Mouse (Mus musculus): ENCODE measurements around the gene Cyp2s1. TPM values are rescaled to one million over a fixed set of nuclear protein-coding genes. Genes with fewer than 3 reads are reported as not detected.

Cyp2s1 gene
- total RNA-seq, 2 experiments from 2014 or later = 5.4 to 6.1 TPM

Small RNA genes within 50 kb of the gene (microRNA-seq; reads per million reads assigned to microRNA genes)
- 0 reads per million in 2 experiments for gene Gm24865

Other genes with a start within 250 kb of the Cyp2s1 start
- under 1 TPM in 1 of 2 experiments, not detected in 1; 0.53 TPM for gene Erich4, start 201.0 kb downstream of the Cyp2s1 start, total RNA-seq (2021)
- gene Dmac2, start 197.5 kb downstream of the Cyp2s1 start, total RNA-seq (2021) = 10 to 100 TPM; 55.5 to 60.6 TPM
- gene B3gnt8, start 190.3 kb downstream of the Cyp2s1 start, total RNA-seq (2021) = 1 to 10 TPM; 4.9 to 5.8 TPM
- 100 to 1,000 TPM; 132 to 146 TPM for gene Bckdha, start 157.9 kb downstream of the Cyp2s1 start, total RNA-seq (2021)
- 10 to 100 TPM; 16.9 to 17.2 TPM for gene Exosc5, start 157.7 kb downstream of the Cyp2s1 start, total RNA-seq (2021)
- gene Tmem91, start 141.7 kb downstream of the Cyp2s1 start, total RNA-seq (2021) = under 1 TPM in 1 of 2 experiments, not detected in 1; 0.37 TPM
- gene B9d2, start 136.1 kb downstream of the Cyp2s1 start, total RNA-seq (2021) = 10 to 100 TPM; 11.0 to 11.3 TPM
- gene Tgfb1, start 129.9 kb downstream of the Cyp2s1 start, total RNA-seq (2021) = 10 to 100 TPM; 31.7 to 36.1 TPM
- gene Ccdc97, start 97.8 kb downstream of the Cyp2s1 start, total RNA-seq (2021) = 10 to 100 TPM; 47.0 to 50.7 TPM
- 10 to 100 TPM; 88.8 to 89.0 TPM for gene Hnrnpul1, start 62.2 kb downstream of the Cyp2s1 start, total RNA-seq (2021)
- gene Axl, start 28.2 kb downstream of the Cyp2s1 start, total RNA-seq (2021) = 100 to 1,000 TPM in 1 of 2 experiments, 10 to 100 TPM in 1; 94.3 to 122 TPM
- gene Cyp2b10, start 80.7 kb upstream of the Cyp2s1 start, total RNA-seq (2021) = 1 to 10 TPM in 1 of 2 experiments, under 1 TPM in 1; 0.59 to 2.9 TPM
- gene Cyp2b13, start 244.6 kb upstream of the Cyp2s1 start, total RNA-seq (2021) = under 1 TPM; 0.12 to 0.26 TPM